Mouse (Mus musculus) thymus, postnatal 36 days (tissue): Measurements from ENCODE around the gene Adgrg2.

ENCODE experiments used
- DNase-seq, 2 experiments: peaks; one replicate each; pipeline ENCODE4 v3.0.0; 2022; ENCODE audit warnings: mixed read lengths in 2 of 2

Gene Adgrg2

GRCm38 (mm10) chrX:160390464-160390956 is at the start of gene Adgrg2:
Adgrg2 (plus strand) TSS chrX:160390690.
- DNase-seq: peak; percentile 1 to 5

GRCm38 (mm10) chrX:160350995-160351394 is 39.5 kb upstream of the Adgrg2 start:
- no peak for DNase-seq

GRCm38 (mm10) chrX:160351967-160352677 is 38.4 kb upstream of the Adgrg2 start:
- no peak for DNase-seq

GRCm38 (mm10) chrX:160384748-160385501 is 5.6 kb upstream of the Adgrg2 start:
- no peak for DNase-seq

- no peak for DNase-seq
Observed at GRCm38 (mm10) chrX:160385502-160385772, 5.1 kb upstream of the Adgrg2 start.

GRCm38 (mm10) chrX:160412930-160413453 is 22.5 kb downstream of the Adgrg2 start:
- no peak for DNase-seq

- no peak for DNase-seq
Observed at GRCm38 (mm10) chrX:160413881-160414395, 23.4 kb downstream of the Adgrg2 start.

- DNase-seq: no peak
Observed at GRCm38 (mm10) chrX:160418397-160418796, 27.9 kb downstream of the Adgrg2 start.

- DNase-seq: no peak
Observed at GRCm38 (mm10) chrX:160423737-160424136, 33.2 kb downstream of the Adgrg2 start.

GRCm38 (mm10) chrX:160426486-160426885 is 36.0 kb downstream of the Adgrg2 start:
- DNase-seq: no peak

- DNase-seq: no peak
Observed at GRCm38 (mm10) chrX:160426930-160427329, 36.4 kb downstream of the Adgrg2 start.

- DNase-seq: no peak
Observed at GRCm38 (mm10) chrX:160432192-160432591, 41.7 kb downstream of the Adgrg2 start.

GRCm38 (mm10) chrX:160441272-160441671 is 50.8 kb downstream of the Adgrg2 start:
- DNase-seq: no peak

- no peak for DNase-seq
Observed at GRCm38 (mm10) chrX:160448351-160448750, 57.9 kb downstream of the Adgrg2 start.

- no peak for DNase-seq
Observed at GRCm38 (mm10) chrX:160449363-160449762, 58.9 kb downstream of the Adgrg2 start.

GRCm38 (mm10) chrX:160455686-160456085 is 65.2 kb downstream of the Adgrg2 start:
- no peak for DNase-seq

GRCm38 (mm10) chrX:160471257-160471786 is 80.8 kb downstream of the Adgrg2 start:
- DNase-seq: no peak

- DNase-seq: no peak
Observed at GRCm38 (mm10) chrX:160489784-160490183, 99.3 kb downstream of the Adgrg2 start.

- no peak for DNase-seq
Observed at GRCm38 (mm10) chrX:160494333-160494732, 103.8 kb downstream of the Adgrg2 start.

- DNase-seq: no peak
Observed at GRCm38 (mm10) chrX:160494921-160495320, 104.4 kb downstream of the Adgrg2 start.

GRCm38 (mm10) chrX:160496473-160496872 is 106.0 kb downstream of the Adgrg2 start:
- no peak for DNase-seq

GRCm38 (mm10) chrX:160501095-160501494 is 110.6 kb downstream of the Adgrg2 start:
- DNase-seq: no peak

- DNase-seq: no peak
Observed at GRCm38 (mm10) chrX:160501687-160502047, 111.2 kb downstream of the Adgrg2 start.
